Mouse (Mus musculus) hindbrain, embryonic 12.5 days (tissue): Measurements from ENCODE around the gene Gm44502. TPM values are rescaled to one million over a fixed set of nuclear protein-coding genes. Genes with fewer than 3 reads are reported as not detected.

Experiments
- ATAC-seq: fragments of 200-750 bp; cut with Nextera tagmentation; 2 replicates; pipeline ENCODE4 v1.8.0; 2017; ENCODE audit warnings: moderate TSS enrichment; ENCODE audit not compliant: low FRiP score
- H3K27ac ChIP-seq: fragments of 300-500 bp; sonication (generic); 2 replicates; pipeline ENCODE4 v1.5.1; 2016; ENCODE audit warnings: mild to moderate bottlenecking
- H3K27me3 ChIP-seq: fragments of 300-500 bp; sonication (generic); 2 replicates; pipeline ENCODE4 v1.6.1; 2016; ENCODE audit warnings: mild to moderate bottlenecking
- H3K36me3 ChIP-seq: fragments of 300-500 bp; sonication (generic); 2 replicates; pipeline ENCODE4 v1.6.1; 2016; ENCODE audit warnings: mild to moderate bottlenecking
- H3K4me1 ChIP-seq: fragments of 300-500 bp; sonication (generic); 2 replicates; pipeline ENCODE4 v1.6.1; 2016
- H3K4me2 ChIP-seq: fragments of 300-500 bp; sonication (generic); replicated peaks from 2 replicates; pipeline ENCODE4 v1.6.1; 2016; ENCODE audit warnings: mild to moderate bottlenecking
- H3K4me3 ChIP-seq: fragments of 300-500 bp; sonication (generic); 2 replicates; pipeline ENCODE4 v1.5.1; 2016; ENCODE audit warnings: mild to moderate bottlenecking
- H3K9ac ChIP-seq: fragments of 300-500 bp; sonication (generic); 2 replicates; pipeline ENCODE4 v1.6.1; 2016; ENCODE audit warnings: mild to moderate bottlenecking, moderate library complexity
- H3K9me3 ChIP-seq: fragments of 300-500 bp; sonication (generic); replicated peaks from 2 replicates; pipeline ENCODE4 v1.6.1; 2016; ENCODE audit warnings: mild to moderate bottlenecking
- WGBS: fragments of 180-500 bp; shearing (Covaris S2); methylation state at CpG from one replicate; pipeline ENCODE4 v1.1.7; 2016; 5-methylcytosine and 5-hydroxymethylcytosine counted together
- polyA plus RNA-seq: library from polyadenylated mRNA; unstranded; fragments of >200 nt; fragmentation: Nextera tagmentation; extraction: Ambion mirVana; gene quantifications from 2 replicates; pipeline ENCODE4 v1.2.1, GENCODE M21; 2016

The Gm44502 gene
- polyA plus RNA-seq, 1 experiment from 2014 or later, result not detected

- H3K4me3 ChIP-seq, result no peak overlapping the region
- no peak overlapping the region for H3K4me2 ChIP-seq
- H3K27me3 ChIP-seq, result no peaks in the 10 kb centered on the region
- H3K27ac ChIP-seq, result no peak overlapping the region
- no peaks in the 10 kb centered on the region for H3K9me3 ChIP-seq
- WGBS, result 84% methylated on average over 8 of the region's 8 CpGs
- H3K36me3 ChIP-seq, result peaks cover 52% of the 10 kb centered on the region
- ATAC-seq, result no peak
- peaks cover 16% of the 10 kb centered on the region for H3K4me1 ChIP-seq
- no peak overlapping the region for H3K9ac ChIP-seq
These were observed 4.9 kb downstream of the Gm44502 start for GRCm38 (mm10) chr15:89424621-89425020.

DNA sequence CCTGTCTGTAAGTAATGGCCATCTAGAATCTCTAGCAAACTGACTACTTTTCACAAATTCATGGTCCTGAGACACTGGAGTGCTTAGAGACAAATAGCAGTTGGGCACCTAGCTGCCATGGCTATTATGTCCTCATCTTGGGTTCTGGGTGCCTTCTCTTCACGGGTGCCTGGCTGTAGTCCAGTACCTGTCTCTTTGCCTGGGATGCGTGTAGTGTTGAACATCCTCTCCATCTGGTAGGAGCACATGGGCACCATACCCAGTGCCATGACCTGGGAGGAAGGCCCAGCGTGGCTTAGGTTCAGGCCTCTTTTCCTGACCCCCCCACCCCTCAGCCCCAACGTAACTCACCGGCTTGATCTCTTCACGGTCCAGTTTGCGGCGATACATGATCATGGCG lies 7.6 kb downstream of the Gm44502 start:
- no peak for ATAC-seq
- H3K9me3 ChIP-seq, result no peaks in the 10 kb centered on the region
- no peak overlapping the region for H3K27ac ChIP-seq
- H3K9ac ChIP-seq, result no peak overlapping the region
- H3K4me3 ChIP-seq, result no peak overlapping the region
- no peak overlapping the region for H3K4me2 ChIP-seq
- peaks cover 68% of the 10 kb centered on the region for H3K36me3 ChIP-seq
- H3K27me3 ChIP-seq, result no peaks in the 10 kb centered on the region
- WGBS, result 94% methylated on average over 9 of the region's 9 CpGs
- H3K4me1 ChIP-seq, result peaks cover 7% of the 10 kb centered on the region

- Histone ChIP-seq H3K4me1 (no peaks in the 10 kb centered on the region), H3K27ac (no peak overlapping the region), H3K9ac (no peak overlapping the region), H3K27me3 (no peaks in the 10 kb centered on the region), H3K9me3 (no peaks in the 10 kb centered on the region), H3K4me2 (no peak overlapping the region), H3K4me3 (no peak overlapping the region), H3K36me3 (peaks cover 35% of the 10 kb centered on the region)
- 88% methylated on average over 8 of the region's 8 CpGs for WGBS
- no peak for ATAC-seq
These were observed 14.2 kb downstream of the Gm44502 start for GRCm38 (mm10) chr15:89415282-89415681.

- 85% methylated on average over 24 of the region's 24 CpGs for WGBS
- no peaks in the 10 kb centered on the region for H3K4me1 ChIP-seq
- H3K36me3 ChIP-seq, result no peaks in the 10 kb centered on the region
- ATAC-seq, result no peak
- H3K4me2 ChIP-seq, result no peak within 1 kb of the TSS
- no peak within 1 kb of the TSS for H3K27ac ChIP-seq
- peaks cover 14% of the 10 kb centered on the region; the same call in 1 of the 2 replicates for H3K9me3 ChIP-seq
- no peak within 1 kb of the TSS for H3K4me3 ChIP-seq
- no peak within 1 kb of the TSS for H3K9ac ChIP-seq
- no peaks in the 10 kb centered on the region for H3K27me3 ChIP-seq
These were observed 19.4 kb downstream of the Gm44502 start, which contains the start of gene Syce3 for GRCm38 (mm10) chr15:89410118-89410517. TSS of gene Syce3 (minus strand) at chr15:89410503.

- H3K4me1 ChIP-seq, result no peaks in the 10 kb centered on the region
- H3K9me3 ChIP-seq, result peaks cover 14% of the 10 kb centered on the region; the same call in 1 of the 2 replicates
- no peaks in the 10 kb centered on the region for H3K36me3 ChIP-seq
- no peak overlapping the region for H3K4me2 ChIP-seq
- ATAC-seq, result no peak
- H3K9ac ChIP-seq, result no peak overlapping the region
- H3K27me3 ChIP-seq, result no peaks in the 10 kb centered on the region
- H3K27ac ChIP-seq, result no peak overlapping the region
- H3K4me3 ChIP-seq, result no peak overlapping the region
These were observed 22.8 kb downstream of the Gm44502 start for GRCm38 (mm10) chr15:89406691-89407090.

GRCm38 (mm10) chr15:89404831-89405623 lies 24.5 kb downstream of the Gm44502 start:
- no peak overlapping the region for H3K4me2 ChIP-seq
- peaks cover 14% of the 10 kb centered on the region; the same call in 1 of the 2 replicates for H3K9me3 ChIP-seq
- no peaks in the 10 kb centered on the region for H3K4me1 ChIP-seq
- no peak overlapping the region for H3K27ac ChIP-seq
- no peak overlapping the region for H3K4me3 ChIP-seq
- no peaks in the 10 kb centered on the region for H3K36me3 ChIP-seq
- WGBS, result 84% methylated on average over 10 of the region's 10 CpGs
- H3K9ac ChIP-seq, result no peak overlapping the region
- no peak for ATAC-seq
- no peaks in the 10 kb centered on the region for H3K27me3 ChIP-seq

DNA sequence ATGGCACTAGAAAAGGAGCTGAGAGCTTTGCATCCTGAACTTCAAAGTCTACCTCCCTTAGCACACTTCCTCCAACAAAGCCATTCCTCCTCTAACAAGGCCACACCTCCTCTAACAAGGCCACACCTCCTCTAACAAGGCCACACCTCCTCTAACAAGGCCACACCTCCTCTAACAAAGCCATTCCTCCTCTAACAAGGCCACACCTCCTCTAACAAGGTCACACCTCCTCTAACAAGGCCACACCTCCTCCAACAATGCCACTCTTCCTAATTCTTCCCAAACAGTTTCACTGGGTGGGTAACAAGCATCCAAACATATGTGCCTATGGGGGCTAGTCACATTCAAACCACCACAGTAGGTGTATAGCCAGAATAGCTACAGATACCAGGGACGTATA lies 27.0 kb downstream of the Gm44502 start:
- no peak overlapping the region for H3K27ac ChIP-seq
- H3K9ac ChIP-seq, result no peak overlapping the region
- ATAC-seq, result no peak
- no peaks in the 10 kb centered on the region for H3K9me3 ChIP-seq
- no peaks in the 10 kb centered on the region for H3K27me3 ChIP-seq
- no peak overlapping the region for H3K4me3 ChIP-seq
- WGBS, result 79% methylated on average over 1 of the region's 1 CpGs
- no peaks in the 10 kb centered on the region for H3K4me1 ChIP-seq
- H3K36me3 ChIP-seq, result no peaks in the 10 kb centered on the region
- no peak overlapping the region for H3K4me2 ChIP-seq

GRCm38 (mm10) chr15:89399716-89400115 lies 29.8 kb downstream of the Gm44502 start:
- WGBS, result 70% methylated on average over 1 of the region's 1 CpGs
- H3K9me3 ChIP-seq, result no peaks in the 10 kb centered on the region
- ATAC-seq, result no peak
- no peak overlapping the region for H3K27ac ChIP-seq
- no peak overlapping the region for H3K4me2 ChIP-seq
- H3K36me3 ChIP-seq, result no peaks in the 10 kb centered on the region
- H3K4me1 ChIP-seq, result no peaks in the 10 kb centered on the region
- no peak overlapping the region for H3K4me3 ChIP-seq
- H3K9ac ChIP-seq, result no peak overlapping the region
- no peaks in the 10 kb centered on the region for H3K27me3 ChIP-seq

DNA sequence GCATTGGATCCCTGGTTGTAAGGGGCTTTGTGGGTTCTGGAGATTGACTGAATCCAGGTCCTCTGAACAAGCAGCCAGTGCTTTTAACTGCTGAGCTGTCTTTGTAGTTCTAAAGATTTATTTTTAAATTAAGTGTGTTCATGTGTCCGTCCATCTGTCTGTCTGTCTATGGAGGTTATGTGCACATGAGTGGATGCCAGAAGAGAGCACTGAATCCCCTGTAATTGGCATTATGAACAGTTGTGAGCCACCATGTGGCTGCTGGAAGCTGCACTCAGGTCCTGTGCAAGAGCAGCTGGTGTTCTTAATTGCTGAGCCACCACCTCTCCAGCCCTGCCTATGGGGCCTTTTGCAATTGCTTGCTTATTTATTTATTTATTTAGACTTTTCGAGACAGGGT lies 31.4 kb downstream of the Gm44502 start:
- Histone ChIP-seq H3K27me3 (no peaks in the 10 kb centered on the region), H3K36me3 (no peaks in the 10 kb centered on the region), H3K4me2 (no peak overlapping the region), H3K4me1 (no peaks in the 10 kb centered on the region), H3K27ac (no peak overlapping the region), H3K9ac (no peak overlapping the region), H3K4me3 (no peak overlapping the region), H3K9me3 (no peaks in the 10 kb centered on the region)
- 81% methylated on average over 2 of the region's 2 CpGs for WGBS
- no peak for ATAC-seq

- Histone ChIP-seq H3K27me3 (no peaks in the 10 kb centered on the region), H3K9ac (no peak overlapping the region), H3K4me2 (no peak overlapping the region), H3K9me3 (no peaks in the 10 kb centered on the region), H3K4me3 (no peak overlapping the region), H3K27ac (no peak overlapping the region), H3K4me1 (no peaks in the 10 kb centered on the region), H3K36me3 (no peaks in the 10 kb centered on the region)
- no peak for ATAC-seq
- 91% methylated on average over 4 of the region's 4 CpGs for WGBS
These were observed 32.6 kb downstream of the Gm44502 start for GRCm38 (mm10) chr15:89396883-89397282.

- H3K27ac ChIP-seq, result no peak overlapping the region
- H3K27me3 ChIP-seq, result no peaks in the 10 kb centered on the region
- no peak overlapping the region for H3K9ac ChIP-seq
- no peaks in the 10 kb centered on the region for H3K36me3 ChIP-seq
- no peak for ATAC-seq
- no peaks in the 10 kb centered on the region for H3K9me3 ChIP-seq
- H3K4me2 ChIP-seq, result no peak overlapping the region
- WGBS, result 92% methylated on average over 10 of the region's 10 CpGs
- H3K4me3 ChIP-seq, result no peak overlapping the region
- H3K4me1 ChIP-seq, result no peaks in the 10 kb centered on the region
These were observed 39.4 kb downstream of the Gm44502 start for GRCm38 (mm10) chr15:89390081-89390480.

- Histone ChIP-seq H3K9me3 (no peaks in the 10 kb centered on the region), H3K9ac (no peak overlapping the region), H3K27me3 (peaks cover 9% of the 10 kb centered on the region; the same call in 1 of the 2 replicates), H3K36me3 (no peaks in the 10 kb centered on the region), H3K4me2 (no peak overlapping the region), H3K27ac (no peak overlapping the region), H3K4me3 (no peak overlapping the region), H3K4me1 (no peaks in the 10 kb centered on the region)
- no peak for ATAC-seq
- 50% methylated on average over 12 of the region's 12 CpGs for WGBS
These were observed 42.4 kb downstream of the Gm44502 start for GRCm38 (mm10) chr15:89387127-89387526.

DNA sequence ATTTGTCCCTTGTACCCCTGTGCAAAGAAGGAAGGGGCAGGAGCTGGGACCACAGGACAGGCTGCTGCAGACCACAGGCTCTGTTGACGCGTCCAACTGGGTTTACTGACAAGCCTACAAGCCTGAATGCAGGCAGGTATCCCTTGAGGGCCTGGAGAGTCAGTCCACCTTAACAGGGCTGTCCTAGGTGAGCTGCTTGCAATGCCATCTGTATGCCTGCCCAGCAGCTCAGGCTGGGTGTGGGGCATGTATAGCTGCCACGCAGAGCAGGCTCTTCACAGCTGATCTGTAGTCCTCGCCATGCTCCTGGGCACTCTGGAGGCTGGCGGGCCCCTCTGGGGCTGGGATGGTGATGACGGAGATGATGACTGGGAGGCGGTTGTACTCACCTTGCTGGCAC lies 44.9 kb downstream of the Gm44502 start, which contains the start of gene Klhdc7b:
TSS of gene Klhdc7b (plus strand) at position 301 of the 400 bp plus-strand sequence.
- no peak within 1 kb of the TSS for H3K4me3 ChIP-seq
- peaks cover under 1% of the 10 kb centered on the region; the same call in 1 of the 2 replicates for H3K4me1 ChIP-seq
- WGBS, result 86% methylated on average over 7 of the region's 7 CpGs
- no peak within 1 kb of the TSS for H3K9ac ChIP-seq
- H3K27me3 ChIP-seq, result peaks cover 25% of the 10 kb centered on the region
- no peaks in the 10 kb centered on the region for H3K36me3 ChIP-seq
- H3K4me2 ChIP-seq, result no peak within 1 kb of the TSS
- no peaks in the 10 kb centered on the region for H3K9me3 ChIP-seq
- no peak for ATAC-seq
- no peak within 1 kb of the TSS for H3K27ac ChIP-seq
